In genomic region chr19:45749243-45750043, GRCm38 (mm10) we compare ENCODE assay signal across 8 mouse cellular contexts. TPM values are rescaled to one million over a fixed set of nuclear protein-coding genes. Genes with fewer than 3 reads are reported as not detected.
DNase-seq lines count a peak whose midpoint lies in the region; ATAC-seq and TF ChIP-seq lines count a peak whose summit lies in the region.

Gene Npm3 (minus strand): TSS chr19:45749591.

- peaks cover 6% of the 10 kb centered on the region; the same call in 1 of the 2 replicates for H3K4me1 ChIP-seq in forebrain, embryonic 14.5 days (ENCODE audit: control insufficient read depth, insufficient read depth, low read length)
- peaks cover 14% of the 10 kb centered on the region for H3K4me1 ChIP-seq in lung, adult 2 months (ENCODE audit: control insufficient read depth, insufficient read depth, low read length)

- no peak for TF ChIP-seq CTCF in lung, adult 2 months (IDR thresholded peaks at IDR 0.05; ENCODE audit: insufficient read depth, low read length)

- H3K27ac ChIP-seq in forebrain, embryonic 14.5 days (ENCODE audit: low read depth, low read length), result no peak within 1 kb of the TSS

- H3K27me3 ChIP-seq in forebrain, embryonic 14.5 days (replicated peaks; ENCODE audit: control insufficient read depth, insufficient read depth, low read length), result peaks cover 16% of the 10 kb centered on the region

- DNase-seq in ES-CJ7 (ENCODE audit: low read depth, low spot score), result peak; percentile 86
- peak; percentile 91 for DNase-seq in forebrain, embryonic 14.5 days (ENCODE audit: low spot score)
- DNase-seq in heart, postnatal 14 days, result peak; percentile 85 to 90
- DNase-seq in layer of hippocampus, adult 11-12 months (ENCODE audit: low spot score), result peak; percentile 80
- peak; percentile 78 for DNase-seq in lung, adult 2 months
- peak; percentile 68 to 74 for DNase-seq in thymus, adult 18-20 months

- H3K4me2 ChIP-seq in forebrain, embryonic 14.5 days (ENCODE audit: low read length), result peak within 1 kb of the TSS; percentile 94

- peaks cover 31% of the 10 kb centered on the region for H3K36me3 ChIP-seq in forebrain, embryonic 14.5 days (ENCODE audit: control insufficient read depth, insufficient read depth, low read length)

- no peaks in the 10 kb centered on the region for H3K9me3 ChIP-seq in forebrain, embryonic 14.5 days (replicated peaks; ENCODE audit: control insufficient read depth, low read length)

- TF ChIP-seq POLR2A in lung, adult 2 months (IDR thresholded peaks at IDR 0.05; ENCODE audit: borderline replicate concordance, extremely low read depth, low read depth, low read length), result no peak

- ATAC-seq in cerebellum, adult (ENCODE audit: insufficient number of reproducible peaks, low FRiP score, low TSS enrichment), result peak; percentile 36; the same call in 1 of the 2 replicates
- ATAC-seq in forebrain, embryonic 14.5 days, result peak; percentile 85
- ATAC-seq in neutrophil, adult 5-6 weeks (ENCODE audit: extremely low read depth, insufficient number of reproducible peaks, low FRiP score, poor library complexity, severe bottlenecking), result peak; percentile 58

- H3K9ac ChIP-seq in forebrain, embryonic 14.5 days (ENCODE audit: low read length), result peak within 1 kb of the TSS; percentile 84

- H3K4me3 ChIP-seq in forebrain, embryonic 14.5 days (ENCODE audit: low read depth, low read length), result peak within 1 kb of the TSS; percentile 76
- peak within 1 kb of the TSS; percentile 73 for H3K4me3 ChIP-seq in lung, adult 2 months (replicated peaks; ENCODE audit: extremely low read depth, low read depth, low read length)

- intact Hi-C loops in heart, postnatal 14 days (cut with DNase I), result loop anchor here (2.0 to 5.0 kb wide), 2 partner anchors 33 to 92 kb away; partner anchors contain the start of gene Mgea5

- under 1% methylated on average over 59 of the region's 60 CpGs for WGBS in forebrain, embryonic 14.5 days
- WGBS in lung, adult 2 months, result under 1% methylated on average over 60 of the region's 60 CpGs

RNA-seq across cellular contexts. Expression of gene Npm3, which starts in this region (rescaled TPM):
- polyA plus RNA-seq in forebrain, embryonic 14.5 days (2014; fragmentation: Nextera tagmentation; extraction: Ambion mirVana), result 11.7 and 12.7 TPM in 2 replicates
- 10 to 100 TPM; 13.0 to 18.9 TPM for total RNA-seq in heart, postnatal 14 days (2021)
- polyA plus RNA-seq in lung, adult 2 months (2012; rRNA removed), result 39.0 and 41.3 TPM in 2 replicates
- 24.2 and 24.8 TPM in 2 replicates for total RNA-seq in neutrophil, adult 5-6 weeks (2017)
